Mouse (Mus musculus) layer of hippocampus, adult 11-12 months (tissue): ENCODE measurements around the gene Natd1.
A peak's percentile ranks its signal among the peaks of the same experiment; 100 is the strongest.
"Not testable (repeated sequence)": the region's sequence is repeated elsewhere in the genome, so short reads cannot be mapped to it uniquely, and the experiment has no call there.

ENCODE experiments used
- DNase-seq: peaks from one replicate; pipeline ENCODE4 v3.0.0; 2022; ENCODE audit warnings: low spot score

The Natd1 gene

DNA sequence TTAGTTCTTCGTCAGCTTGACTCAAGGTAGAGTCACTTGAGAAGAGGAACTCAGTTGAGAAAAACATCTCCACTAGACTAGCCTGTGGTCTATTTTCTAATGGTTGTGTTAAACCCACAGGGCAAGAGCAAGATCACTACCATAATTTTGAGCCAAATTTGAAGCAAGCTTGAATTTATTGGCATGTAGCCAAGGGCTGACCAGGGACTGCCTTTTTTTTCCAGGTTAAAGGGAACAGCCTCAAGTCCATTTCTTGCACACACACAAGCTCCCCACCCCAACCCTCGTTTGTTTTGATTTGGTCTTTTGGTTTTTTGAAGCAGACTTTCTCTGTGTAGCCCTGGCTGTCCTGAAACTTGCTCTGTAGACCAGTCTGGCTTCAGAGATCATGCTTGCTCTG lies 24.7 kb downstream of the Natd1 start:
- DNase-seq = no peak

DNA sequence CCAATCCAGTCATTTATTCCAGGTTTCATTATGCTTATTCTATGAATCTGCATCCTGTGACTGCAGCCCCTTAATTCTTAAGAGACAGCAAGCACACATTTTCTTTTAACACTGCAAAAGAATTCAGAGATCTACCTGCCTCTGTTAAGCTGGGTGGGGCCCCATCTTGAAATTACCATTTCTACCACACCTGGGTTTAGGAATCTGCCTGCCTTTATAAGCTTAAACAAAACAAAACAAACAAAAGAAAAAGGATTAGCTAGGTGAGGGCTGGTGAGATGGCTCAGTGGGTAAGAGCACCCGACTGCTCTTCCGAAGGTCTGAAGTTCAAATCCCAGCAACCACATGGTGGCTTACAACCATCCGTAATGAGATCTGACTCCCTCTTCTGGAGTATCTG lies 27.6 kb downstream of the Natd1 start:
- not testable (repeated sequence) for DNase-seq

DNA sequence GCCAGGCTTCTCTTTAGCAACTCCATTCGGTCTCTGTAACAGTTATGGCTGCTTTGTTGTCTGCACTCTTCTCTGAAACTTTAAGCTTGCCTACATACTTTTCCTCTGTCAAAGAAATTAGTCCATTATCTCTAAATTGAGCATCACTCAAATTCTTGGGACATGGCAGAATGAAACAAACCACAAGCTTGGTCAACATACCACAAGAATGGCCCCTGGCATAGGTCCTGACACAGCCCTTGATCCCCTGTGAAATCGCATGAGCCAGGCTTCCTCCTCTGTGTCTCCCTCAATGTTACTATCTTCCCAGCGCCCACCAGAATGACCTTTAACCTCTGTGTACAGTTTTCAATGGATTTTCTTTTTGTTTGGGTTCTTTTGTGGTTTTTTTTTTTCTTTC lies 32.2 kb downstream of the Natd1 start:
- DNase-seq = no peak

DNA sequence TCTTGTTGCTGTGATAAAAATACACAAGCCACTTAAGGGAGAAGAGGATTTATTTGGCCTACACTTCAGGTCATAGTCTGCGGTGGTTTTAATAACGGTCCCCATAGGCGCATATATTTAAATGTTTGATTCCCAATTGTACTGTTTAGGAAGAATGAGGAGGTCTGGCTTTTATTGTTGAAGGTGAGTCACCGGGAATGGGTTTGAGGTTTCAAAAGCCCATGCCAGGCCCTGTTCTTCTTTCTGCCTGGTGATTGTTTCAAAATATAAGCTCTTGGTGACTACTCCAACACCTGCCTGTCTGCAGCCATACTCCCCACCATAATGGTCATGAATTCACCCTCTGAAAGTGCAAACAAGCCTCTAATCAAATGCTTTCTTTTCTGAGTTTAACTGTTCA lies 34.0 kb downstream of the Natd1 start:
- DNase-seq = no peak

DNA sequence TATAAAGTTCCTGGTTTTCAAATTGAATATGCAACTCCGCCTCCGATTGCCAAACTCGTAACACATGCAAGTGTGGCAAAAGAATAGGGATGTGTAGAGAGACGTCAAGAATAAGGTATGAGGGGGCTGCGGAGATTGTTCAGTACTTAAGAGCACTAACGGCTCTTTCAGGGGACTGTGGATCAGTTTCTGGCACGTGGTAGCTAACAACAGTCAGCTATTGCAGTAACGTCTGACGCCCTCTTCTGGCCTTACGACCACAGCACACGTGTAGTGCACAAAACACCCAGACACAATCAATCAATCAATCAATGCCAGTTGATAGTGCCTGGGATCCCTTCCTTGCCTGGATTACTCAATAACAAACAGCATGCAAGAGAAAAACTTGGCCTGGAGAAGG lies 35.1 kb downstream of the Natd1 start:
- DNase-seq = peak; percentile 59

DNA sequence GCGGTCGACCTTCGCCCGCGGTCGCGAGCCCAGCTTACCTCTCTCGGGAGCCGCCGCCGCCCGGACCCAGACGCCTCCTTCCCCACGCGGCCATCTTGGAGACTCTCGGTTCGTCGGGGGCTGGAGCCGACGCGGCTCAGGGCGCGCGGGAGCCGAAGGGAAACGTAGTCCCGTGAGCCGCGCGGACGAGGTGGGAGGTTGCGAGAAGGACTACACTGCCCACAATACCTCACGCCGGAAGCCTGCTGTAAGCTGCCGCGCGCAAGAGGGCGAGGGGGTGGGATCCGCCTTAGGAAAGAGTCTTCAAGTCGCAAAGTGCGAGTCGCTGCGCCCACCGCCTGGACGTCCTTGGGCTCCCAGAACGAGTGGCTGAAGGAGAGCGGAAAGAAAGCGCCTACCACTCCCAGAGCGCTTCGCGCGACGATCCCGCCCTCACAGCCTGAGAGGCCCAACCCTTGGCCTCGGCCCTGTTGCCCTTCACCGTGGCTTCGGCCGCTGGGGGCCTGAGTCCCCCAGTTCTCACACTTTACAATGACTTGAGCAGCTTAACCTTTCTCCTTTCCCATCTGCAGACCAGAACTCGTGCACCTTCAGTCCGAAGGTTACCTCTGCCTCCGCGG lies 35.8 kb downstream of the Natd1 start, which contains the start of gene Tmem11:
Gene Tmem11, minus strand, starts transcription at position 598 of the 620 bp plus-strand sequence.
- DNase-seq = peak; percentile 96

DNA sequence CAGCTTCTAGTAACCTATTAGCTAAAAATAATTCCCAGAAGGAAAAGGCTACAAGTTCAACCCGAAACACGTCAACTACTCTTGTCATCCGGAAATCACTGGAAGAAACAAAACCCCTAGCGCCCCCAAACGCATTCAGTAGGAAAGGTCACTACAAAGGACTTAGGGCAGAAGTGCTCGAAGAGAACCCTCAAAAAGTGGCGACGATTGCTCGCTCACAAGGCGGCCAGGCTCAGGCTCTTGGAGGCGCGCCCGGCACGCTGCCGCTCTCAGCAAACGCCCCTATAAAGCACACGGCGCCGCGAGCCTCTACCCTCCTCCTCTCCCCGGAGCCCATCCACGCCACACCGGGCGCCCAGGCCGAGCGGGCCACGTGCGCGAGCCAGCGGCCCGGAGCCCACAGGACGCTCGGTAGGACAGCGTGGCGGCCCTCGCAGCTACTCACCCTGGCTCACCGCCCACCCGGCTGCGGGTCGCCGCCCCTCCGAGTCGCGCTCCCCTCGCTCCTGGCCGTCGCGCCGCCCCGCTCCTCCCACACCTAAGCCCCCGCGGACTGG lies 36.4 kb downstream of the Natd1 start:
- peak; percentile 62 for DNase-seq

DNA sequence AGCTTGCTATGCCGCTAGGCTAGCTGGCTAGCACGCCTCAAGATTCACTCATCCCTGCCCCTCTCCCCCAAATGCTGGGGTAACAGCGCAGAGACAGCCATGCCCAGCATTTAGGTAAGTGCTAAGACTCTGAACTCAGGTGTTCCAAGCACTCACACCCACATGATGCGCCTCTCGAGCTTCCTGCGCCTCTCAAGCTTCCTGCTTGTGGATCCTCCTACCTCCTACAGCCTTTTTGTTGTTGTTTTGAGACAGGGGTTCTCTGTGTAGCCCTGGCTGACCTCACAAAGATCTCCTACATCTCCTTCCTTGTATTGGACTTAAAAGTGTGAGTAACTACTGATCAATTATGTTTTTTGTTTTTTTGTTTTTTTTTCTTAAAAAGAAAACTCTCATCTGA lies 41.4 kb downstream of the Natd1 start:
- no peak for DNase-seq

DNA sequence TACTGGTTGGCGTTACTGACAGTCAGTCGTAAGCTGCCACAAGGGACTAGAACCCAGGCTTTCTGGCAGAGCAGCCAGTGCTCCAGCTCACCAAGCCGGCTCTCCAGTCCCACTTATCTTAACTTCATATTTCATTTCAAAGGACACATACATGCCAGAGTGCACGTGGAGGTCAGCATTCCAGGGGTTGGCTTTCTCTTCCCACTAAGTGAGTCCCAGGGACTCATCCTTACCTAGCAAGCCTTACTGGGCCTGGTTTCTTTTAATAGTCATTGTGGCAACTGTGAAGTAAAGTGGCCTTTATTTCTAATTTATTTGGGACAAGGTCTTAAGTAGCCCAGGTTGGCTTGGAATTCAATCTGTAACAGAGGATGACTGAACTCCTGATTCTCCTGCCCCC lies 43.1 kb downstream of the Natd1 start:
- no peak for DNase-seq

DNA sequence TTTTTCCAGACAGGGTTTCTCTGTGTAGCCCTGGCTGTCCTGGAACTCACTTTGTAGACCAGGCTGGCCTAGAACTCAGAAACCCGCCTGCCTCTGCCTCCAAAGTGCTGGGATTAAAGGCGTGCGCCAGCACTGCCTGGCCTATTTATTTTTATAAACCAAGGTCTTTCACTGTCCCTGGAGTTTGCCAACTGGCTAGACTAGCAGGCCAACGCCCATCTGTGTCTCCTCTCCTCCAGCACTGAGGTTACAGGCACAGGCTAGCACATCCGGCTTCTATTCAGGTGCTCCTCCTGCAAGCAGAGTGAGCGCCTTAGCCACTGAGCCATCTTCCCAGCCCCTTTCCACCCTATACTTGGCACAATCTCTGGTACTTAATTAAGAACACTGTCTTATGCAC lies 45.1 kb downstream of the Natd1 start:
- DNase-seq = not testable (repeated sequence)

DNA sequence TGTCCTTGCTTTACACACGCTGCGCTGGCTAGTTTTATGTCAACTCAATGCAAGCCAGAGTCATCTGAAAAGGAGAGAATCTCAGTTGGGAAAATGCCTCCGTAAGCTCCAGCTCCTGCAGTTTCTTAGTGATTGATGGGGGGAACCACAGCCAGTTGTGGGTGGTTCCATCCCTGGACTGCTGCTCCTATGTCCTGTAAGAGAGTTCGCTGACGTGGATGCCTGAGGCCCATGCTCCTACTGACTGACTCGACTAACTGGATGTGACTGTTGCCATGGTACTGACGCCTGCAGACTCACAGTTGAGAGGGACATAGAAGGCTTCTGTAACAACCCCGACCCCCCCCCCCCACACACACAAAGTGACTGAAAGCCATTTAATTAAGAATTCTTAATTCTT lies 46.6 kb downstream of the Natd1 start:
- DNase-seq = no peak

DNA sequence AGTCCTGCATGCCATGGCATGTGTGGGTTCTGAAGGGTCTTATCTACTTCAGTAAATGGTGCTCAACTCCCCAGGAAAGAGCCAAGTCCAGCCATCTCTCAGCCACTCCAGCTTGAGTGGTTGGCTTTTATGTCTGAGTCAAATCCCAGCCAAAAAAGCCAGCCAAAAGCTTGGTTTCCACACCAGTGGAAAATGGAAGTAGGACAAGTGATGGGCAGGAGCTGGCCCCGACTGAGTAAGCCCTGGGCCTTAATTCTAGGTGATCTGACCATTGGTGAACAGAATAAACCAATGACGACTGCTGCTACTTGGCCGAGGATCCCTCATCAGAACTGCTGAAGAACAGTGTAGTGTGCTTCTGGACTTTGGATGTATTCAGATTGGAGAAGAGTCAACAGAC lies 47.1 kb downstream of the Natd1 start:
- no peak for DNase-seq

DNA sequence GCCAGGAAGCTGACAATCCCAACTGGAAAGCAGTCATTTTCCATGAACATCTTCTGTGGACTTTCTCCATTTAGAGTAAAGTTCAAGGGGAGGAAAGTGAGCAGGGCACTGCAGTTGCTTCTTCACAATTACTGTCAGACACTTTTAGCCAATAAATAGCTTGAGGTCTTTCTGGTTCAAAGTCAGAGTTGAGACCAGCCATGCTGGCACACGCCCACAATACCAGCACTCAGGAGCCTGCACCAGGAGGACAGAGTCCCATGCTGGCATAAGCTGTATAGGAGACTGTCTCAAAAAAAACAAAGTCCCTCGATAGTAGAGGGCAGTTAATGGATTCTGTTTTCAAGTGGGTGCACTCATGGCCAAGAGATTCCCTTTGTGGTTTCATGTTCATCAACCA lies 48.5 kb downstream of the Natd1 start:
- DNase-seq = no peak

DNA sequence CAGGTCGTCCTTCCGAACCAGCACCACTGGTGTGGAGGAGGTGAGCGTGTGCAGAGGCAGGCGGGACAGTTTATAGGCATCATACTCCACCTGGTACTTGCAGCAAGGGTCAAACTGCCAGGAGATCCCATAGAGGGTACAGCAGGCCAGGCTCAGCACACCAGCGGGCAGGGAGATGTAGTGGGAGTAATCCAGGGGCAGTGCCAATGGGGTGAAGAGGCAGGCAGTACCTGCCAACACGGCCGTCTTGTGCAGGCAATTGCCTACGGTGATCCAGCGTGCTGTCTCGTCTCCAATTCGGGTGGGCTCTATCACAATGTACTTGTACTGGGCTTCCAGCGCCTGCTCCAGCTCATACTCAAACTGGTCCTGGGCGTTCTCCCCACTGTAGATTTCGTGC lies 49.6 kb downstream of the Natd1 start:
- DNase-seq = no peak

DNA sequence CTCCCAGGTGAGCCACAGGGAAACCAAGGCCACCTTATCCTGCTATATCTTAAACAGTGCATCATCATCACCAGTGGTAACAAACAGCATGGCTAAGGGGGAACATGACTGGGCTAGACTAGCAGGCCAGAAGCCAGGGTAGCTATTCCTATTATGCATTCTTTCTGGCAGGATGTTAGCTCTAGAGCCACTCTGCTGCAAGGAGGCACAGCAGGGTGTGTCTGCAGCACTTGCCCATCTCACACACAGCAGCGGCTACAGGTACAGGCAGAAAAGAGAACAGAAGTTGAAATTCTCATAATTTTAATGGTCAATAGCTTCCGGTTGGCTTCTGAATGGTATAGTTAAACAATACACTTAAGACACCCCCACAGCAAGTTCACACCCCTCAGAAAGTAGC lies 50.4 kb downstream of the Natd1 start:
- no peak for DNase-seq

DNA sequence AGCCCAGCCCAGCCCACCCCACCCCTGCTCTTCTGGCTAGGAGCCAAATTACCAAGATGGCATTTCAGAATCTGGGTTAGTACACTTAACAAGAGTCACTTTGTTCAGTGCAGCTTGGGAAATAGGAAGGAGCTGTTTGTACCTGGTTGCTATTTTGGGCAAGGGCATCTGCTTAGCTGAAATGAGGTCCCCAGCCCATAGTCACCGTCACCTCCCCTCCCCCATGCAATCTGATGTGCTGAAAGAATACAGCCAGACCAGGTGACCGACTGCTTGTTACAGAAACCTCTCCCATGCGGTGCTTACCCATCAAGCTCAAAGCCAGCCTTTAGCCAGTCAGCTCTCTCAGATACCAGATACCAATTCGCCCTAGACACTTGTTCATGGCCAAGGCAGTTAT lies 51.4 kb downstream of the Natd1 start:
- no peak for DNase-seq

DNA sequence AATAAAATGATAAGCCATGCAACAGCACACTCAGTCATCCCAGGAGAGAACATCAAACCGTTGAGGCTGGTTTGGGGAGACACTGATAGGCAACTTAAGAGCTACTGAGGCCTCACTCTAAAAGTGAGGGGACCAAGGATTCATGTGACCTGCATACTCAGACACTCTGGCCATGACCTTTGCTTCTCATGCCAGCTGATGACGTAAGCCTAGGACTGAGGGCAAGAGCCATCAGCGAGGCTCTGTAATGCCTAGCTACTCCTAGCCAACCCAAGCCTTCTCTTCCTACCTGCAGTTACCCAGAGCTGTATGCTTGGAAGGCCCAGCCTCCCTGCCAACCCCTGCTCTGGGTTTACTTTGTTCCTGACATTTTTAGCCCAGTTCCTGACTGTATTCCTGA lies 52.6 kb downstream of the Natd1 start:
- no peak for DNase-seq

DNA sequence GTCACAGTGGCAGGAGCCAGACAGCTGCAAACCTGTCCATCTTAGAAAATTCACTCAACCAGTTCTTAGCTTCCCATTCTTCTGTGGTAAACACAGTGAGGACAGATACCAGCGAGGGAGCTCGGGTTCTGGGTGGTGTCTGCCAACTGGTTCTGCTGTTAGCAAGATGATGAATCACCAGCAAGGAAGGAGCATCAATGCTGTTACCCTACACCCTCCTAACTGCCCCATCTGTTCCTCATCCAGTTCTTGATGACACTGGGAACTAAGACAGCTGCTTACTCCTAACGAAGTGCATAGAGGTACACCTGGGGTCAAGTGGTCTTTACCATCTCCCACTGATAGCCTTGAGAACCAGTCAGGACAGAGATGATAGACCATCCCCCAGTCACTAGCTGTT lies 58.0 kb downstream of the Natd1 start:
- no peak for DNase-seq
